Mouse (Mus musculus) thymus, postnatal 10 days (tissue): ENCODE data around the gene Slc15a3.

Experiments used
- DNase-seq, 2 experiments: peaks; one replicate each; pipeline ENCODE4 v3.0.0; 2021; ENCODE audit warnings: low spot score in 2 of 2

Gene Slc15a3

DNA sequence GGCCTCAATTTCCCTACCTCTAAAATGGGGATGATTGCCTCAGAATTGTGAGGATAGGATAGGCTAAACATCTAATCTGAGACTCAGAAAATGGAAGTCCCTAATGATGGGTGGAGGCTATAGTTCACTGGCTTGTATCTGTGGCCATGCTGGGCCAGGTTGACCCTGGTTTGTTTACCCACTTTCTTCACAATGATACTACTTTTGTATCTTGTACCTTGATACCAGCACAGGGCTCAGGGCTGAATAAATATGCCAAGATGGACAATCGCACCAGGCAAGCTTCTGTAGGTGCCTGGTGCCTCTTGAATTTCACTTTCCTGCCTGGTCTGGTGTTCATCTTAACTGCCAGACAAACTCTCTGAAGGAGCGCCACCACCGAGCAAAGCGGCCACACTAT is 17.0 kb upstream of the Slc15a3 start:
- DNase-seq: no peak

DNA sequence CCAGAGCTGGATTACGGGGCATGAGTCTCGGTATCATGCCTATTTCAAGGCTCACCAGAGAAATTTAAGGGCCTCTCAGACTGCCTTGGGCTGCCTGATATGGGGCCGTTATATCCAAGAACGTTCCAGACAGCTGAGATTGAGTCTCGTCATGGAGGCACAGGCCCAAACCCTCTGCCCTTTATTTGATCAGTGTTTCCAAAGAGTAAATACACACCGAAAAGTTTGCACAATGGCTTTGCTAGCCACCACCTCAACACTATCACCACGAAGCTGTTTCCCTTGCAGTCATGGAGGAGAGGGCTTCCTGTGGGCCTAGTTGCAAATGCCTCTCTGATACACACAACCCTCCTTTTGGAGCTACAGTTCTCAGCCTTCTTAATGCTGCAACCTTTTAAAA is 15.5 kb upstream of the Slc15a3 start:
- no peak for DNase-seq

DNA sequence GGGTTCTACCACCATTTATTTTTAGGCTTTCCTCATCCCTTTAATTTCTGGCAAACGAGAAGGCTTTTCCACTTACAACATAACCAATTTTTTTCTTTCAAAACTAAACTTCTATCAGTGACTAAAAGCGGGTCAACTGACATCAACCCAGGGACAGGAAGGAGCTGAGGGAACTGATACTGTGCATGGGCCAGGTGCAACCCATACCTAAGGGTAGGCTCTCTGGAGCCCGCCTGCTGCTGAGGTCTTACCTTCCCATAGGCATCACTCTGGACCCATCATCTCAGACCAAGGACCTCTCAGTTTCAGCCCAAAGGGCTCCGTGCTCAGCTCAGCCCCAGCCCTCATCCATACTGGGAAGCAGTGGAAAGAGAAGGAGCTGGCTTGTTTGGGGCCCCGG is 11.2 kb upstream of the Slc15a3 start:
- DNase-seq: peak; percentile 47 to 55

DNA sequence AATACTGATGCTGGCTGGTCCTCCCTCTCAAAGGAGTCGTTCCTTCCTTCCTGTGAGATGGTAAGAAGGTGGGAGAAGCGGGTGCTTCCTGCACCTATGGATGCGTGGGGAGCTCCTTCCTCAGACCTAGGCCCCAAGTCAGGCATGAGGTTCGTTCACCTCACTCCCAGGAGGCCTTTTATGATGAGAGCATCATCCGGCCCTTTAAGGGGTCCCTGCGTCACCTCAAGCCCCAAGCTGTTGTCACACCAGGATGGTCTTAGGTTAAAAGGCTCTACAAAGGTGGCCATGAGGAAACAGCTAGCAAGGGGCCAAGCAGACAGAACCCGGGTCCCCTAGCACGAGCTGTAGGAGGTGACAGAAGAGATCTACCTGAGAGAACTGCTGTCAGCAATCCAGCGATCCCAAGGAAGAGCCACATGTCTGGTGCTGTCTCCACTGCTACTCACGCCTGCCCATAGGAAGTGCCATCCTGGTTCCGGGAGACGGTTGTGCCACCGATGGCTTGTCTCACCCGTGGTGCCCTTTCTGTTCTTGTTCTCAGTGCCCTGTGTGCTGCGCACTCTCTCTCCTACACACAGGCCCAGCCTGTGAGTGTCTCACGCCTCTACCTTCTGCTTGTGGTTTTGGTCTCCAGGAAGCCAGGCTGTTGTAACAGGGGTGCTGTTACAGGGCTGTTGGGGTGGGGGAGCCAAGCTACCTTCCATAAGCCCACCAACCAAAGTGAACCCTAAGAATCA is 9.9 kb upstream of the Slc15a3 start, which contains the start of gene Cd6:
Gene Cd6 (minus strand): TSS at position 623 of the 740 bp plus-strand sequence.
- peak; percentile 67 to 72 for DNase-seq

DNA sequence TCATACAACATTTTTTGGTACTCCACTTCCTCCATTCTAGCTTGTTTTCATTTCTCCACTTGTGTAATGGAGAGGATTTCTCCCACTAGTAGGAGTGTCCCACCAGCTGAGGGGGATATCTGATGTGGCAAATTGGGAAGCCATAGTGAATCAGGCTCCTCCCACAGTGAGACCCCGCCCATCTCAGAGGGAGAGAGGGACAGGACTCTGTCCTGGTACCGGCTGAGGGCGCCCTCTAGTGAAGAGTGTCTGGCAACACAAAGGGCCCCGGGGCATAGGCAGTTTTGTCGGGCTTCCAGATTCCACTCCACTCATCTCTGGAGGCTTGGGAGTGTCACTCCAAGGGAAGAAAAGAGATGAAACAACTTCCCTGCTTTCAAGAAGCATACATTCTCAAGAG is 8.1 kb upstream of the Slc15a3 start:
- DNase-seq: peak; percentile 81 to 93

DNA sequence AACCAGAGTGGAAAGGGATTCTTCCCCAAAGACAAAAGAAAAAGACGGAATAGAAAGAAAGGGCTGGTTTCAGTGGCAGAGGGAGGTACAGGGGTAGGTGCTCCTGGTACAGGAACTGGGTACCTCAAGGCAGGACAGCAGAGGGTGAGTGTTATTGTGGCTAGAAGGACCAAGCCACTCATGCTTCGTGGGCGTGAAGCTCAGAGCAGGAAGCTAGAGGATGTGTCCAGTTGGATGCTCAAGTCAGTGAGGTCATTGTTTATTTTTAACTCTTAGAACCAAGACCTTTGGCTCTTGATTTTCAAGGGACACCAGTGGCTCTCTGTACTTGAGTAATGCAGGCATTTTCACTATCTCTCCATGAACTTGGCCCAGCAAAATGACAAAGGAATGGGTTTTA is 7.5 kb upstream of the Slc15a3 start:
- DNase-seq: no peak

DNA sequence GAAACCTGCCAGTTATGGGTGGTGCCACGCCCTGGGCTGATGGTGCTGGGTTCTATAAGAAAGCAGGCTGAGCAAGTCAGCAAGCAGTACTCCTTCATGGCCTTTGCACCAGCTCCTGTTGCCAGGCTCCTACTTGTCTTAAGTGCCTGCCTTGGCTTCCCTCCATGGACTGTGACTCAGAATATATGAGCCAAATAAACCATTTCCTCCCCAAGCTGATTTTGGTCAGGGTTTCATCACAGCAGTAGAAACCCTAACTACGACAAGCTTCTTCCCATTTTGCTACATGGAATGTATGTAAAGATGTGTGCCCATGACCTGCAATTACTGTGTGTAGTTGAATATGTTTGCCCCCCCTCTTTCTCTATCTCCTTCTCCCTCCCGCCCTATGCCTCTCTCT is 5.9 kb upstream of the Slc15a3 start:
- no peak for DNase-seq

DNA sequence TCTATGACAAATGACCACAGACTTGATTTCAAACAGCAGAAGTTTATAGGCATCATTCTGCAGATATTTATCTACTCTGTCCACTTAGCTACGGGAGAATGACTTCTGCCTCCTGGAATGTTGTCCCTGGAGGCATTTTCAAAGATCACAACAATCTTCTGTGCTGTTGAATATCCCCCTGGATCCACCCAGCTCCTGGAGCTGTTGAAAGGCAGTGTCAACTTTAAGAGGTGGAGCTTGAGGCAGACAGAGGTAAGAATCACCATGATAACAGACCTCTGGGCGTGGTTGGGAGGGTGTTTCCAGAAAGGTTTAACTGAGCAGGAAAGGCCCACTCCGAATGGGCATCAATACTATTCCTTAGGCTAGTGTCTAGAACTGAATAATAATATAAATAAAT is 3.9 kb upstream of the Slc15a3 start:
- no peak for DNase-seq

DNA sequence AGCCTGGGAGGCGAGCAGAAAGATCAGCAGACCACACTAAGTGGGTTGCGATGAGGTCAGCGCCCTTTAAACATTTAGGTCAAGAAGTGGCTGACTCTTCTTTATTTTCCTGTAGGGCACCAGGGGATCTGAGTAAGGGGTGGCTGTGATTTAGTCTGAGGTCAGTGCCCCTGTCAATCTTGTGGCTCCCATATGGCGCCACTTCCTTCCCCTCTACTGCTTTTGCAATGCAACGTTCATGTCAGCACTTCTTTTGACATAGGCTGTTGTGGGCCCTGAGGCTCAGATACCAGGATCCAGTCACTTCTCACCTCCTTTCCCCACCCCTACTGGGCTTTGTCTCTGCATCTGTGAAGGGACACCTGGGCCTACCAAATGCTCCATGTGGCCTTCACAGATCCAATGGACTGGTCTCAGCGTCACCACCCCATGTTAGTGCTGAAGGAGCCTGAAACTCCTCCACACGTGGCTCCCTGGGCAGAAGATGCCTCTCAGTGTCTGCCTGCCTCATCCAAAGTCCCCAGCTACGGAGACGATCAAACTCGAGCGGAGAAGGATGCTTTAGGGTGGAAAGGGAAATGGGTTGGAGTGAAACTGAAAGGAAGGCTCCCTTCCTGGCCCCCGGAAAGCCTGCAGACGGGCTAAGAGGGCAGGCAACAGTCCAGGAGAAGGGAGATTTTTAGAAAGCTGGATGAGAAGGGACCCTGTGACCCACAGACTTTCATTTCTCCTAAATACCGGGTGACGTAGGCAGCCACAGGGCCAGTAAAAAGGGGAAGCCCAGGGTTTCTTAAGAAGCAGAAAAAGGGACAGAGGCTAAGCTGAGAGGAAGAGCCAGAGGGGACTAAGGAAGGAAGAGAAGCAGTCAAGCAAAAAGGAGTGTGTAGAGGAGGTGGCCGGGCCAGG is 2.4 kb downstream of the Slc15a3 start:
- DNase-seq: no peak

DNA sequence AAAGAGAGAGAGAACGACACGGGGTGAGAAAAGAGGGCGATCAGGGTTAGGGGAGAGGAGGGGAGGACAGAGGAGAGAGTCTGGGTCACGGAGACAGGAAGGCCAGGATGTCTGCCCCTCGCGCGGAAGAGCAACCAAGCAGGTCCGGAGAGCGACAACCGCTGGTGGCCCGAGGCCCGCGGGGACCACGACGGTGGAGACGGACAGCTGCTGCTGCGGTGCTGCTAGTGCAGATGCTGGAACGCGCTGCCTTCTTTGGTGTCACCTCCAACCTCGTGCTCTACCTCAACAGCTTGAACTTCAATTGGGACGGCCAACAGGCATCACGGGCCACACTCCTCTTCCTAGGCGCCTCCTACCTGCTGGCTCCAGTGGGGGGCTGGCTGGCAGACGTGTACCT is 3.4 kb downstream of the Slc15a3 start:
- no peak for DNase-seq

DNA sequence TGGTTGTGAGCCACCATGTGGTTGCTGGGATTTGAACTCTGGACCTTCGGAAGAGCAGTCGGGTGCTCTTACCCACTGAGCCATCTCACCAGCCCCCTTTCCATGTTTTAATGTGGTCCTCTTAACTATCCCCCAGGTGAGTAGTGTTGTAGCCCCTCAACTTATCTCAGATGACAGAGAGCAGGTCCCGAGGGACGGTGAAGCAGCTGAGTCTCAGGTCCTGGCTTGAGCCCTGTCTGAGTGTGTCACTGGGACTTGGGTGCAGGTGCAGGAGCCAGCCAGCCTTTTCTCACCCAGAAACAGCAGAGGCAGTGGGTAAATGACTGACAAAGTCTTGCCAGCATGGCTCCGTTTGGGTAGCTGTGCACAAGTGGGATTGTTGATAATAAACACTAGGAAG is 4.7 kb downstream of the Slc15a3 start:
- DNase-seq: no peak

DNA sequence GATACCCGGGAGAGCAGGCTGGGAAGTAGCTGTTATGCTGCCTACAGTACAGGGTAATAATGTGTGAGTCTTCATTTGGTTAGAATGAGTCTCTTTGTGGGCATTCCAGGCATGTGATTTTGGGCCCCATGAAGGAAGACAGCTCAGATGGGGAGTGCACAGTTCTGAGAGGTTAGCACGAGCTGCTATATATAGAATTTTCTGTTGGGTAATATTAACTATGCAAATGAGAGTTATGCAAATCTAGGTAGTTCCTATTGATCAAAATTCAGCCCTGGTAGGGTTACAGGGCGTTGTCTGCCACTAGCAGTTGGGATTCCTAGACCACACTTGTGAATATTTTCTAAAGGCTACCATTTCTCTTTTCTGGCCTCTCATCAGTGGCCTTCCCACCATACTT is 5.9 kb downstream of the Slc15a3 start:
- no peak for DNase-seq

DNA sequence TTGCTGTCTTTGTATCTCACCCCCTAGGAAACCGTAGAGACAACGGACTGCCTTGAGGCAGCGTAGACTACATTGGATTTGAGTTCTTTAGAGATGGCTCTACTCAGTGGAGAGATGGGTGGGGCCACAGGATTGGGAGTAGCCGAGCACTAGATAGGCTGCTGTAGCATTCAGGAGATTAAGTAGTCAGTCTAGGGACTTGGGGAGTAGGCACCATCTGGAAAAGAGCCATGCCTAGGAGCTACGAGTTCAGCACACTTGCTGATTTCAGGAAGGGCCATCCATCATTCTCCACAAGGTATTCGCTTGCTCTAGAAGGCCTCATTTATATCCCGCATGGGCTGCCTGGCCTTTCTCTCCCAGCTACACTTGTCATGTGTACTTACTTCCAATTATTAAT is 6.6 kb downstream of the Slc15a3 start:
- DNase-seq: no peak

DNA sequence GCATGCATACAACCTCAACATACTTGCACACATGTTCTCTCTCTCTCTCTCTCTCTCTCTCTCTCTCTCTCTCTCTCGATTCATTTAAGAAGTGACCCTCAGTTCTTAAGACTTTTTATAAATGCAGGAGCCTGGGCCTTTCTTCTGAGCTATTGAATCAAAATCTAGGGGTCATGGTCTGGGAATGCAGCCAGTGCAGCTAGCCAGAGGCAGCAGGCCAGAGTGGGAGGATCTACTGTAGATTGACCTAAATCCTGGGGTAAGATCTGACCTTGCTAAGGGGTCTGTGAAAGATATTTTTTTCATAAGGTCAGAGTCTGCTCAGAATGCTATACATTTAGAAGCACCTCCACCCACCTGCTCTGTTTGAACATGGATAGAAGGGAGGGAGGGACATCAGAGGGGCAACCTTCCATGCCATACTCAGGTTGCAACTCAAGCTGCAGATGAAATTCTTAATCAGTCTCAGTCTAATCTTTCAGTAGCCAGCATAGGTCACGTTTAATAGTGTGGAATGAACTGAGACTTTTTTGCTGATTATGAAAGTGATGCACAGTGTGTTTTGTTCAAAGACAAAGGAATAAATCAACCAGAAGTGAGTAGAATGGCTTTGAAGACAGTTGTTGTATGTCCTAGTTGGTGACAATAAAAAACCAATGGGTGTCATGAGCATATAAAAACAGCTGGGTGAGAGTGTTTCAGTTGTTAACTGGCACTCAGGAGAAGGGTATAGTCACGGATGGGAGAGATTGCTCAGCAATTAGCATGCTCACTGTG is 8.0 kb downstream of the Slc15a3 start:
- no peak for DNase-seq

DNA sequence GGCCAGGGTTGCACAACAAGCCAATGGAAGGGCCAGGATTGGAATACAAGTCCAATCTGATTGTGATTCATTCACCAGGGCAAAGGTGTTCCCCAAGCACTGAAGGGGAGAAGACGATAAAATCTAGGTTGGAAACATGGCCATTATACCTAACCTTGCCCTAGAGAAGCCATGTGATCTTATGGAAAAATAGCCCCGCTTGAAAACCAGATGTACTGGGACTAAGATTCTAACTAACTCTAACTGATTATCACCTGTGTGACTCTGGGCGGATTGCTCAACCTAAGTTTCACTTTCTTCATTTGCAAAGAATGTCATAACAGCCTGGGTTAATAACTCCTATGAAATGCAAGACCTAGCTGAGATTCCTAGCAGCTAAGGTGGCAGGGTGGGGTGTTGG is 15.9 kb downstream of the Slc15a3 start:
- DNase-seq: no peak

DNA sequence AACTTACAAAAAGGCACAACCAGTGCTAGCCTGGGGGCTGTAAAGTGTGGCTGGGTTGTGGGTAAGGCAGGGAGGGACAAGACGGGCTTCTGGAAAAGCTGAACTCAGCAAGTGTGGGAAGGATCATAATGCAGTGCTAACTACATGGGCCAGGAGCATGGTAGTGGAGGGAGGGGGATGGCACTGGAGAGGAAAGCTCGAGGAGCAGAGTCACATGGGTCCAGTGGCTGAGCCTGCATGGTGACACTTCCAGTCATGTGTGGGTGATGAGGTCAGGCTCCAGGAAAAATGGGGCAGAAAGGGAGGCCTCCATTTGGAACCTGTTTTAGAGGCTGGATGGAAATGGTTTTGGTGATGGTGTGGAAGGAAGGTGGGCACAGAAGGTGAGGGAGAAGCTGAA is 17.0 kb downstream of the Slc15a3 start:
- no peak for DNase-seq

DNA sequence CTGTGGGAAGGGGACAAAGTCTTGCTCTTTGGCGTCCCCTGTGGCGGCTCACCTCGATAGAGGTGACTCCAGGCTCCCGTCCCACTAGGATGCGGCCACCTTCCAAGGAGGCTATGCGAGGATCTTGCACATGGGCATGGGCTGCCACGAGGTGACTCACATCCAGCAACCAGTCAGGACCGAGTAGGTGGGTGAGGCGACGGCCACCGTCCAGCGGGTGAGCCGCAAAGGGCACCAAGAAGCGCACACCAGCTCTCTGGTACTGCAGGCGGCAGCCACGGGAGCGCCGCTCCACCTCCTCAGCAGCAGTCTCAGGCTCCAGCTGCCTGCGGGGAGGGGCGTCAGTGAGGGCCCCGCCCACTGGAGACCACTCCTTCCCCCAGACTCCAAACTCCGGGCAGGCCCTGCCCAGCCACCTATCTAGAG is 20.6 kb downstream of the Slc15a3 start:
- DNase-seq: no peak

DNA sequence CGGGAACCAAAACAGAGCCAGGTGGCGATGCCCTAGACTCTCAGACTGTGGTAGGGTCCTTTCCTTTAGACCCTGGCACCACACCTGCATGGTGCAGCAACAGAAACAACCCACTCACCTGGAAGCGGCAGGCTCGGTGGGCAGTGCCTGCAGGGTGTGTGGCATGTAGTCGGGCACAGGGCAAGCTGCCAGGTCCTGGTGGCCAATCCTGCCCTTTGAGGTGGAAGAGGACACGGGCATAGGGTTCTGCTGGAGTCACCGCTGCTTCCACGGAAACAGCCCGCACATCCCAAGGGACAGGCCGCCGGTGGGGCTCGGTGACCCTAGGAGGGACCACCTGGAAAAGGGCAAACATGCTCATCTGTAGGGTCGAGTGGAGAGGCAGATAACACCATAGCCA is 26.8 kb downstream of the Slc15a3 start:
- DNase-seq: no peak

DNA sequence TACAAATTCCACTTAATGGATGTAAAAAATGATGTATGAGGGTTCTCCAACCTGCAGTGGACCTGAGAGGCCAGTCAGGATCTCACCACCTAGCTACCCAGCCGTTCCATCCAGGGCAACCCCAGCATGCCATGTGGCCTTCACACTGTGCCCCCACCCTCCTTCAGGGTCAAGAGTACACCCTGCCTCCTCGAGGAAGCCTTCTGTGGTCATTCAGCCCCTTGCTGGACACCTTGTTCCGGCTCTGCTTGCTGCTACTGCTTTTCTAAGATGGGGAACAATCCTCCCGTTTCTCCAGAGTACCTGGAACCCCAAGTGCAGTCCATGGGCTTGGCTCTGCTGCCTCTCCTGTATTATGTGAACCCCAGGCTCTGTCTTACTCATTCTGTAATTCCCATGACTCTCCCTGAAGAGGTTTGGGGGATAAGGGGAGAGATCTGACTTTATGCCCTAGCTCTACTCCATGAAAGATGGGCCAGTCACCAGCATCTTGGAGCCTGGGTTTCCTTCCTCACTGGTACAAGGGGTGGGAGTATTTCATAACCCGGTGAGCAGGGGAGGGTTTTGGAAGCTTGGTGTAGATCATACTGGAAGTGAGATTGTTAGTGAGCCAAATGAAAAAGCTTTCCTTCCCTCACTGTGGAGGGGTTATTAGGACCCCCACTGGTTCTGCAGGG is 28.6 kb downstream of the Slc15a3 start:
- no peak for DNase-seq

DNA sequence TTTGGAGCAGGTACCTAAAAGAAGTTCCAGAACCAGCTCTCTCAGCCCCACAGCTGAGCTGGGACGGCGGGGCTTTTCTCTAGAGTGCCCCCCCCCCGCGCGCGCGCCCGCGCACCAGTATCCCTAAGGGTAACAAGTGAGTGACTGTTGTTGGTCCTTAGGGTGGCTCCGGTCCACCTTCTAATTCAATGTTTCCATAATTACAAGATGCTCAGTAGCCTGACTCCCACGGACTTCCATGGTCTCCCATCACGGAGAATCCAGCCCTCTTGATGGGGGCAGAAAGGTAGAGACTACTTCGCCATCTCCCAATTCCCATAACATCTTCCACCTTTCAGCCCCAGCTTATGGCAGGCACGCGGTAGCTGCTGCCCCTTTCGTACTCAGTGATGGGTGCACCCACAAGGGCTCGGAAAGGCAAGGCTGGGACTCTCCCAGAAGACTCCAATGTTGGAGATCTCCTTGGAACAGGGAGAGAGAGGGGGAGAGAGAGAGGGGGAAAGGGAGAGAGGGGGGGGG is 29.2 kb downstream of the Slc15a3 start:
- DNase-seq: no peak

DNA sequence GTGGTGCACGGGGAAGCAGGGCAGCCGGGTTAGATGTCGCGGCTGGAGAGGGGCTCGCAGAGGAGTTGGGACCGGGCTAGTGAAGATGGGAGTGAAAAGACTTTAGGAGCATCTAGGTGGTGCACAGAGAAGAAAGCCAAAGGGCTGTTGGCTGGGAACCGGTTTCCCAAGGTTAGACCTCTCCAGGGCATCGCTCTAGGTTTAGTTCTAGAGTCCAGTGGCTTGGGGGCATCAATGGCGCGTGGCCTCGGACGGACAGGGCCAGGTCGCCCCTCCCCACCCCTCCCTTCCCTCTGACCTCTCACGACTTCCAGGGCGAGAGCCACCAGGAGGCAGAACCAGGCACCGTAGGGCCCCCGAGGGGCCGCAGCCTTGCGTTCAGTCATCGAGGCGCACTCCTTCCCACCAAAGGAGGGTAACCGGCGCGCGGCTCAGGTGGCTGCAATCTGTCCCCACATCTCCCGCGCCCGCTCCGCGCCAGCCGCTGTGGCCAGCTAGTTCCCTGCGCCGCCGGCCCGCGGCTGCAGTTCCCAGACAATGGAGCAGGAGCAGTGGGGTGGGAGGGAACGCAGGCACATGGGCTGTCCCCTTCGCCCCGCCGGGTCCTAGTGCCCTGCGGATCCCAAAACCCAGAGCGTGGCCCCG is 29.8 kb downstream of the Slc15a3 start:
- DNase-seq: peak; percentile 11 to 22
